Mouse (Mus musculus) frontal cortex, postnatal 14 days (tissue): ENCODE measurements around the gene Tmco1.
"Not testable (repeated sequence)": the region's sequence is repeated elsewhere in the genome, so short reads cannot be mapped to it uniquely, and the experiment has no call there.

ENCODE experiments used
- DNase-seq, 2 experiments: peaks; one replicate each; pipeline ENCODE4 v3.0.0; 2022; ENCODE audit warnings: low spot score in 2 of 2

The Tmco1 gene

GRCm38 (mm10) chr1:167331106-167331505 lies 22.9 kb downstream of the Tmco1 start:
- DNase-seq: no peak

GRCm38 (mm10) chr1:167336398-167336797 lies 28.2 kb downstream of the Tmco1 start:
- DNase-seq: no peak

GRCm38 (mm10) chr1:167337463-167338095 lies 29.4 kb downstream of the Tmco1 start:
- DNase-seq: peak; percentile 82 to 91

- no peak for DNase-seq
Measured at GRCm38 (mm10) chr1:167339177-167339781, 31.1 kb downstream of the Tmco1 start.

- DNase-seq: no peak
Measured at GRCm38 (mm10) chr1:167340111-167340787, 32.1 kb downstream of the Tmco1 start.

- DNase-seq: no peak
Measured at GRCm38 (mm10) chr1:167340910-167341528, 32.8 kb downstream of the Tmco1 start.

GRCm38 (mm10) chr1:167342831-167343230 lies 34.7 kb downstream of the Tmco1 start:
- DNase-seq: no peak

- not testable (repeated sequence) for DNase-seq
Measured at GRCm38 (mm10) chr1:167345994-167346520, 37.9 kb downstream of the Tmco1 start.

- not testable (repeated sequence) for DNase-seq
Measured at GRCm38 (mm10) chr1:167349206-167349605, 41.0 kb downstream of the Tmco1 start.

GRCm38 (mm10) chr1:167349815-167350596 lies 41.8 kb downstream of the Tmco1 start, which contains the start of gene Aldh9a1:
TSS of gene Aldh9a1 (plus strand) at chr1:167349991.
- peak; percentile 80 to 84 for DNase-seq

- DNase-seq: no peak
Measured at GRCm38 (mm10) chr1:167350597-167351415, 42.6 kb downstream of the Tmco1 start.

GRCm38 (mm10) chr1:167352403-167352802 lies 44.2 kb downstream of the Tmco1 start:
- no peak for DNase-seq

- DNase-seq: no peak
Measured at GRCm38 (mm10) chr1:167357387-167357786, 49.2 kb downstream of the Tmco1 start.

- DNase-seq: no peak
Measured at GRCm38 (mm10) chr1:167358731-167359130, 50.6 kb downstream of the Tmco1 start.

- DNase-seq: no peak
Measured at GRCm38 (mm10) chr1:167360268-167360667, 52.1 kb downstream of the Tmco1 start.

- DNase-seq: no peak
Measured at GRCm38 (mm10) chr1:167362819-167363218, 54.6 kb downstream of the Tmco1 start.

GRCm38 (mm10) chr1:167363322-167363721 lies 55.1 kb downstream of the Tmco1 start:
- no peak for DNase-seq

GRCm38 (mm10) chr1:167365808-167366207 lies 57.6 kb downstream of the Tmco1 start:
- DNase-seq: no peak

GRCm38 (mm10) chr1:167366621-167367020 lies 58.4 kb downstream of the Tmco1 start:
- DNase-seq: no peak

GRCm38 (mm10) chr1:167368018-167368417 lies 59.8 kb downstream of the Tmco1 start:
- DNase-seq: no peak

GRCm38 (mm10) chr1:167368513-167368912 lies 60.3 kb downstream of the Tmco1 start:
- no peak for DNase-seq
